Mouse (Mus musculus) C2C12 (cell line): ENCODE measurements around the gene Nicn1. TPM values are rescaled to one million over a fixed set of nuclear protein-coding genes. Genes with fewer than 3 reads are reported as not detected.
A peak's percentile ranks its signal among the peaks of the same experiment; 100 is the strongest.
"Not testable (repeated sequence)": the region's sequence is repeated elsewhere in the genome, so short reads cannot be mapped to it uniquely, and the experiment has no call there.

Experiments
- H3K27me3 ChIP-seq: one replicate; pipeline ENCODE4 v1.6.1; 2011; ENCODE audit not compliant: control insufficient read depth, insufficient read depth, insufficient read length
- H3K36me3 ChIP-seq: one replicate; pipeline ENCODE4 v1.6.1; 2011; ENCODE audit not compliant: control insufficient read depth, insufficient read depth
- H3K4me3 ChIP-seq: one replicate; pipeline ENCODE4 v1.5.1; 2011; ENCODE audit warnings: mild to moderate bottlenecking, control low read depth; ENCODE audit not compliant: poor library complexity, insufficient read depth, severe bottlenecking
- H3K79me2 ChIP-seq: one replicate; pipeline ENCODE4 v1.6.1; 2011; ENCODE audit not compliant: control insufficient read depth, insufficient read depth
- H3K79me3 ChIP-seq: one replicate; pipeline ENCODE4 v1.6.1; 2011; ENCODE audit warnings: low read depth, control low read depth
- H3ac ChIP-seq: one replicate; pipeline ENCODE3; 2011; ENCODE audit warnings: low read depth; ENCODE audit not compliant: control insufficient read depth, insufficient read length
- CEBPB ChIP-seq: IDR thresholded peaks from one replicate; pipeline ENCODE4 v1.6.1; 2011; ENCODE audit warnings: low read depth, mild to moderate bottlenecking, control low read depth, moderate library complexity
- CTCF ChIP-seq: IDR thresholded peaks from one replicate; pipeline ENCODE4 v1.5.1; 2011; ENCODE audit not compliant: control insufficient read depth, insufficient read depth, insufficient read length
- FOSL1 ChIP-seq: IDR thresholded peaks from one replicate; pipeline ENCODE4 v1.8.0; 2011; ENCODE audit warnings: mild to moderate bottlenecking, low read length; ENCODE audit not compliant: poor library complexity, insufficient read depth, severe bottlenecking
- MAX ChIP-seq: IDR thresholded peaks from one replicate; pipeline ENCODE4 v1.6.1; 2011; ENCODE audit warnings: mild to moderate bottlenecking, control low read depth
- MYOD1 ChIP-seq: IDR thresholded peaks from one replicate; pipeline ENCODE4 v1.6.1; 2011; ENCODE audit warnings: low read depth; ENCODE audit not compliant: control insufficient read depth, insufficient read length
- MYOG ChIP-seq: IDR thresholded peaks from one replicate; pipeline ENCODE4 v1.6.1; 2011; ENCODE audit not compliant: control insufficient read depth, insufficient read length; ENCODE audit errors: extremely low read depth
- USF1 ChIP-seq: IDR thresholded peaks from one replicate; pipeline ENCODE4 v1.6.1; 2011; ENCODE audit warnings: low read depth, mild to moderate bottlenecking, control low read depth, moderate library complexity
- polyA plus RNA-seq: library from polyadenylated mRNA; unstranded; fragments of >200 nt; fragmentation: generic; extraction: Trizol; gene quantifications from one replicate; pipeline ENCODE4 v1.2.1, GENCODE M21; 2012; ENCODE audit warnings: missing spikeins

Nicn1 gene
- polyA plus RNA-seq, 1 experiment = 24.6 TPM

- peaks cover 38% of the 10 kb centered on the region for H3K79me2 ChIP-seq
- H3K4me3 ChIP-seq = peak overlapping the region; percentile 65
- H3K27me3 ChIP-seq = no peaks in the 10 kb centered on the region
- no peaks in the 10 kb centered on the region for H3K36me3 ChIP-seq
- peaks cover 20% of the 10 kb centered on the region for H3K79me3 ChIP-seq
- peak overlapping the region; percentile 14 for H3ac ChIP-seq
- no peak for TF ChIP-seq CEBPB
These were observed 25.9 kb upstream of the Nicn1 start for GRCm38 (mm10) chr9:108264191-108264921.

GRCm38 (mm10) chr9:108266261-108266935, 23.8 kb upstream of the Nicn1 start:
- Histone ChIP-seq H3K27me3 (no peaks in the 10 kb centered on the region), H3K79me3 (peaks cover 14% of the 10 kb centered on the region), H3K79me2 (peaks cover 18% of the 10 kb centered on the region), H3K4me3 (no peak overlapping the region), H3K36me3 (no peaks in the 10 kb centered on the region), H3ac (no peak overlapping the region)
- TF ChIP-seq MYOD1 (no peak), MYOG (no peak), CEBPB (no peak), FOSL1 (no peak), MAX (no peak), USF1 (no peak), CTCF (no peak)

- Histone ChIP-seq H3K79me3 (peaks cover 4% of the 10 kb centered on the region), H3ac (no peak overlapping the region), H3K4me3 (no peak overlapping the region), H3K36me3 (no peaks in the 10 kb centered on the region), H3K27me3 (no peaks in the 10 kb centered on the region), H3K79me2 (peaks cover 5% of the 10 kb centered on the region)
- TF ChIP-seq CEBPB (no peak), MYOG (no peak), CTCF (no peak), USF1 (no peak), MYOD1 (no peak), FOSL1 (no peak), MAX (no peak)
These were observed 22.5 kb upstream of the Nicn1 start for GRCm38 (mm10) chr9:108267691-108268090.

GRCm38 (mm10) chr9:108268701-108269100, 21.5 kb upstream of the Nicn1 start:
- not testable (repeated sequence) for H3K4me3 ChIP-seq, H3K36me3 ChIP-seq, H3K27me3 ChIP-seq, H3K79me2 ChIP-seq, H3ac ChIP-seq, H3K79me3 ChIP-seq

GRCm38 (mm10) chr9:108271941-108272340, 18.3 kb upstream of the Nicn1 start:
- Histone ChIP-seq H3K27me3 (no peaks in the 10 kb centered on the region), H3K79me2 (no peaks in the 10 kb centered on the region), H3K36me3 (no peaks in the 10 kb centered on the region), H3K79me3 (no peaks in the 10 kb centered on the region), H3K4me3 (no peak overlapping the region), H3ac (no peak overlapping the region)
- TF ChIP-seq MYOG = no peak

- Histone ChIP-seq H3ac (no peak overlapping the region), H3K4me3 (no peak overlapping the region), H3K79me3 (no peaks in the 10 kb centered on the region), H3K36me3 (no peaks in the 10 kb centered on the region), H3K27me3 (no peaks in the 10 kb centered on the region), H3K79me2 (no peaks in the 10 kb centered on the region)
- TF ChIP-seq MYOG (no peak), CTCF (no peak)
These were observed 17.5 kb upstream of the Nicn1 start for GRCm38 (mm10) chr9:108272691-108273090.
